ENCODE assay signal across 24 mouse cellular contexts in genomic region chr13:30711711-30712110, GRCm38 (mm10). TPM values are rescaled to one million over a fixed set of nuclear protein-coding genes. Genes with fewer than 3 reads are reported as not detected.
A peak's percentile ranks its signal among the peaks of the same experiment; 100 is the strongest.
DNase-seq lines count a peak whose midpoint lies in the region; ATAC-seq and TF ChIP-seq lines count a peak whose summit lies in the region.
"Had no signal": no experiment of that assay in that cellular context is flagged by ENCODE, and none has a peak within 500 bp of the region (broad histone marks: within the 10 kb centered on the region; RNA-seq: fewer than 3 reads in every experiment).

No protein-coding gene starts in this region.

- no peaks in the 10 kb centered on the region for H3K27me3 ChIP-seq in heart, adult 2 months (ENCODE audit: control insufficient read depth, insufficient read depth, low read length)
- no peaks in the 10 kb centered on the region for H3K27me3 ChIP-seq in midbrain, embryonic 11.5 days (ENCODE audit: control insufficient read depth, insufficient read depth, low read length)
- H3K27me3 ChIP-seq in midbrain, embryonic 14.5 days (ENCODE audit: control insufficient read depth, insufficient read depth, low read length), result no peaks in the 10 kb centered on the region
- H3K27me3 ChIP-seq: CH12.LX, Patski had no signal

- H3K4me3 ChIP-seq in heart, adult 2 months, result no peak overlapping the region
- no peak overlapping the region for H3K4me3 ChIP-seq in midbrain, embryonic 11.5 days (ENCODE audit: low read depth, low read length)
- H3K4me3 ChIP-seq in midbrain, embryonic 14.5 days (replicated peaks; ENCODE audit: low read depth, low read length), result no peak overlapping the region

- no peak overlapping the region for H3K4me2 ChIP-seq in midbrain, embryonic 11.5 days
- H3K4me2 ChIP-seq in midbrain, embryonic 14.5 days (ENCODE audit: low read length), result no peak overlapping the region

- no peak for TF ChIP-seq EP300 in heart, adult 2 months (IDR thresholded peaks at IDR 0.05; ENCODE audit: insufficient read depth, low read depth, low read length)

- 92% methylated on average over 3 of the region's 3 CpGs for WGBS in heart, adult 2 months
- WGBS in midbrain, embryonic 11.5 days, result 95% methylated on average over 3 of the region's 3 CpGs
- WGBS in midbrain, embryonic 14.5 days, result 96% methylated on average over 3 of the region's 3 CpGs

- no peak for TF ChIP-seq CTCF in heart, adult 2 months (IDR thresholded peaks at IDR 0.05)

- no peak overlapping the region for H3K27ac ChIP-seq in heart, adult 2 months
- H3K27ac ChIP-seq in midbrain, embryonic 11.5 days (ENCODE audit: low read depth, low read length), result no peak overlapping the region
- no peak overlapping the region for H3K27ac ChIP-seq in midbrain, embryonic 14.5 days (replicated peaks; ENCODE audit: low read depth, low read length)

- no peak for TF ChIP-seq POLR2A in heart, adult 2 months (IDR thresholded peaks at IDR 0.05; ENCODE audit: insufficient read depth, low read depth, low read length)

- no peaks in the 10 kb centered on the region for H3K79me2 ChIP-seq in heart, adult 2 months (replicated peaks; ENCODE audit: control insufficient read depth, insufficient read depth, low read length)

- no peaks in the 10 kb centered on the region for H3K9me3 ChIP-seq in midbrain, embryonic 11.5 days (ENCODE audit: control insufficient read depth, low read length)
- H3K9me3 ChIP-seq in midbrain, embryonic 14.5 days (ENCODE audit: control insufficient read depth, low read length), result no peaks in the 10 kb centered on the region
- H3K9me3 ChIP-seq: G1E had no signal

- no peaks in the 10 kb centered on the region for H3K36me3 ChIP-seq in heart, adult 2 months (ENCODE audit: control insufficient read depth, insufficient read depth, low read length)
- no peaks in the 10 kb centered on the region for H3K36me3 ChIP-seq in midbrain, embryonic 11.5 days (ENCODE audit: control insufficient read depth, insufficient read depth, low read length)
- H3K36me3 ChIP-seq in midbrain, embryonic 14.5 days (ENCODE audit: control insufficient read depth, insufficient read depth, low read length), result peaks cover 12% of the 10 kb centered on the region
- H3K36me3 ChIP-seq: G1E had no signal

- DNase-seq in adrenal gland, postnatal 10 days, result peak; percentile 53
- no peak for DNase-seq in adrenal gland, postnatal 36 days
- peak; percentile 24 for DNase-seq in adrenal gland, postnatal 14 days
- DNase-seq in adrenal gland, adult 2 months, result no peak
- peak; percentile 82 for DNase-seq in heart, adult 11 months
- DNase-seq in heart, adult 2 months, result no peak
- peak; percentile 51 for DNase-seq in midbrain, embryonic 11.5 days (ENCODE audit: low spot score, missing footprints)
- no peak for DNase-seq in midbrain, embryonic 14.5 days
- DNase-seq: adrenal gland, adult 8-10 months; adrenal gland, postnatal 25 days; B cell, adult 2 months; cerebellum, adult 11 months; cerebellum, adult 11-12 months; cerebellum, adult 18-20 months; cerebellum, adult 2 months; cerebellum, adult 8-10 months; cerebellum, adult 9-10 months had no signal

- intact Hi-C loops in heart, adult 2 months (cut with DNase I), result no loop called here

- ATAC-seq in midbrain, embryonic 11.5 days (ENCODE audit: low FRiP score), result no peak
- no peak for ATAC-seq in midbrain, embryonic 14.5 days (ENCODE audit: low FRiP score, low TSS enrichment)
- ATAC-seq: activated CD4-positive, CD25-positive, alpha-beta regulatory T cell, adult 4 months; CD4-positive, CD25-positive, alpha-beta regulatory T cell, adult 4 months; Patski had no signal

- H3K4me1 ChIP-seq in heart, adult 2 months (ENCODE audit: control insufficient read depth, insufficient read depth, low read length), result no peaks in the 10 kb centered on the region
- no peaks in the 10 kb centered on the region for H3K4me1 ChIP-seq in midbrain, embryonic 11.5 days (ENCODE audit: control insufficient read depth, insufficient read depth, low read length)
- H3K4me1 ChIP-seq in midbrain, embryonic 14.5 days (ENCODE audit: control insufficient read depth, insufficient read depth, low read length), result no peaks in the 10 kb centered on the region

- no peak overlapping the region for H3K9ac ChIP-seq in heart, adult 2 months (ENCODE audit: low read depth, low read length)
- no peak overlapping the region for H3K9ac ChIP-seq in midbrain, embryonic 11.5 days (ENCODE audit: low read length)
- no peak overlapping the region for H3K9ac ChIP-seq in midbrain, embryonic 14.5 days (replicated peaks; ENCODE audit: low read length)

RNA-seq across cellular contexts. Expression of gene Irf4, which starts 37.3 kb away (rescaled TPM):
- 10 to 100 TPM in 1 of 2 experiments, 1 to 10 TPM in 1; 4.4 to 41.3 TPM for total RNA-seq in adrenal gland, postnatal 10 days (2021)
- 10 to 100 TPM; 29.3 to 38.8 TPM for total RNA-seq in adrenal gland, postnatal 36 days (2021)
- total RNA-seq in adrenal gland, postnatal 14 days (2021), result 7.9 and 8.3 TPM in 2 replicates
- total RNA-seq in adrenal gland, adult 2 months (2021), result 10 to 100 TPM; 23.5 to 25.7 TPM
- polyA plus RNA-seq in adrenal gland, adult 2 months (2012; rRNA removed), result 0.88 and 1.4 TPM in 2 replicates
- total RNA-seq in heart, adult 2 months (2021), result 1 to 10 TPM; 1.3 to 2.1 TPM
- 0.91 and 0.92 TPM in 2 replicates for polyA plus RNA-seq in heart, adult 2 months (2012; rRNA removed)
- 0.03 and 0.04 TPM in 2 replicates for polyA plus RNA-seq in midbrain, embryonic 11.5 days (2014; fragmentation: Nextera tagmentation; extraction: Ambion mirVana)
- 0.04 and 0.17 TPM in 2 replicates for polyA plus RNA-seq in midbrain, embryonic 14.5 days (2014; fragmentation: Nextera tagmentation; extraction: Ambion mirVana)
- total RNA-seq: MEL had no signal
- polyA plus RNA-seq: C2C12, G1E had no signal

RNA-seq across cellular contexts. Expression of gene Dusp22, which starts 51.9 kb away (rescaled TPM):
- 10 to 100 TPM; 37.7 to 46.2 TPM for total RNA-seq in adrenal gland, postnatal 10 days (2021)
- total RNA-seq in adrenal gland, postnatal 36 days (2021), result 10 to 100 TPM; 24.9 to 32.8 TPM
- 33.9 and 39.1 TPM in 2 replicates for total RNA-seq in adrenal gland, postnatal 14 days (2021)
- total RNA-seq in adrenal gland, adult 2 months (2021), result 10 to 100 TPM; 21.8 to 29.6 TPM
- polyA plus RNA-seq in adrenal gland, adult 2 months (2012; rRNA removed), result 7.6 and 9.5 TPM in 2 replicates
- total RNA-seq in heart, adult 2 months (2021), result 10 to 100 TPM; 18.6 to 21.2 TPM
- polyA plus RNA-seq in heart, adult 2 months (2012; rRNA removed), result 14.7 and 24.0 TPM in 2 replicates
- polyA plus RNA-seq in midbrain, embryonic 11.5 days (2014; fragmentation: Nextera tagmentation; extraction: Ambion mirVana), result 15.6 and 16.2 TPM in 2 replicates
- polyA plus RNA-seq in midbrain, embryonic 14.5 days (2014; fragmentation: Nextera tagmentation; extraction: Ambion mirVana), result 23.4 and 27.9 TPM in 2 replicates
- total RNA-seq: MEL had no signal
- polyA plus RNA-seq: G1E had no signal

Comparison
In these comparisons a context has a peak if more than half of its experiments do, and no peak if none do; other contexts are left out.
1. DNase-seq: peak in adrenal gland, postnatal 10 days (single experiment), adrenal gland, postnatal 14 days (single experiment), heart, adult 11 months (single experiment) and midbrain, embryonic 11.5 days (single experiment); none in adrenal gland, postnatal 36 days (0 of 2), adrenal gland, adult 2 months (single experiment), heart, adult 2 months (0 of 2) and midbrain, embryonic 14.5 days (single experiment).